Mouse (Mus musculus) thymus, postnatal 36 days (tissue): ENCODE measurements around the gene 1700003F12Rik.

Experiments
- DNase-seq, 2 experiments: peaks; one replicate each; pipeline ENCODE4 v3.0.0; 2022; ENCODE audit warnings: mixed read lengths in 2 of 2

Gene 1700003F12Rik

DNA sequence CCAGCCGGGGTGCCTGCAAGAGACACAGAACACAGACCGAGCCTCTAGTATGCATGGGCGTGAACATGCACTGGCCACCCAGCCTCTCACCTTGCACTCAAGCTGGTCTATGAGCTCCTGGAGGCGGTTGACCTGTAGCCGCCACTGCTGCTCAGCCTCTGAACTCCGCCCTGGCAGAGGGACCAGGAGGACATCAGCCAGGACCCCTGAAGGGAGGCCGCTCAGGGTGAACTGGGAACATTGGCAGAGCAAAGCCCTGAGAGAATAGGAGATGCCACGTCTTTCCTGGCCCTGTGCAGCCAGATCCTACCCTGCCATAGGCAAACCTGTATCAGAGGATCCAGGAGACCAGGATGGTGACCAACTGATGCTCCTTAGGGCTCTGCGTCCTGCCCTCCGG lies at the start of gene 1700003F12Rik:
Gene 1700003F12Rik, plus strand, starts transcription at position 375 of the 400 bp plus-strand sequence.
- DNase-seq = no peak

DNA sequence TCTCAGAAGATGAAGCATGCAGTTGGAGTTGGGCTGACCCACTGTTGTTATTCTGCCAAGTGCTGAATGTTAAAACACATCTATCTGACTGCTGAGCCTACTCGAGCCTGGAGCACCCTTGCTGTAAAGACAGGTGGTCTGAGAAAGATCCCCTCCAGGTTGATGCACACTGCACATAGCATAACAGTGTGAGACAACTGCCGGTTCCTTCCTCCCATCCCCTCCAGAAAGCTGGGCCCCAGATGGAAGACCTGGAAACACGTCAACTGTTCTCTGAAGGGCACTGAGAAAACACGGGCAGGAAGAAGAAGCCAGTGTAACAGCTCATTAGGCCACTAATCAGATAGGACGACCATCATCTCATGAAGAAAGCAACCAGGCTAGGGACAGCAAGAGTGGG lies 48.3 kb upstream of the 1700003F12Rik start:
- no peak for DNase-seq

DNA sequence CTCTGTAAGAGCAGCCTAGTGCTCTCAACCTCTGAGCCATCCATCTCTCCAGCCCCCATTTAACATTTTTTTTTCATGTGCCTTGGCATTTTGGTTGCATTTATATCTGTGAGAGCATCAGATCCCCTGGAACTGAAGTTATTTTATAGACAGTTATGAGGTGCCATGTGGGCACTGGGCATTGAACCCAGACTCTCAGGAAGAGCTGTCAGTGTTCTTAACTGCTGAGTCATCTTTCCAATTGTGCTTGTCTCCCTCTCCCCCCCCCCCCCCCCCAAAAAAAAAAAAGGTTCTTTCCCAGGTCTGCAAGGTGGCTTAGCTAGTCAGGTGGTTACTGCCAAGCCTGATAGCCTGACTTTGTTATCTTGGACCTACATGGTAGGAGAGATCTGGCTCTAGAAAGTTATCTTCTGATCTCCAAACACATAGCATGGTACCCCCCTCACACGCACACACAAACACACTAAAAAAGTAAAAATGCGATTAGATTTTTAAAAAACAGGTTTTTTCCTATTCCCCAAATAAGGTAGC lies 47.1 kb upstream of the 1700003F12Rik start:
- DNase-seq = no peak

DNA sequence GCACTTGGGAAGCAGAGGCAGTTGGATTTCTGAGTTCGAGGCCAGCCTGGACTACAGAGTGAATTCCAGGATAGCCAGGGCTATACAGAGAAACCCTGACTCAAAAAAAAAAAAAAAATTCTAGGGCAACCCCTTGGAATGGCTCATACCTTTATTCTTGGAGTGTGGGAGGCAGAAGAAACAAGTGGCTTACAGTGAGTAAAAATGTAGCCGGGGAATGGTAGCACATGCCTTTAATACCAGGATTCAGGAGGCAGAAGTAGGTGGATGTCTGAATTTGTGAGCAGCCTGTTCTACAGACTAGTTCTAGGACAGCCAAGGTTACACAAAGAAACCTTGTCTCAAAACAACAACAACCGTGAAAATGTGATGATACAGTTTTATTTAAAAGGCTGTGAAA lies 46.1 kb upstream of the 1700003F12Rik start:
- no peak for DNase-seq

DNA sequence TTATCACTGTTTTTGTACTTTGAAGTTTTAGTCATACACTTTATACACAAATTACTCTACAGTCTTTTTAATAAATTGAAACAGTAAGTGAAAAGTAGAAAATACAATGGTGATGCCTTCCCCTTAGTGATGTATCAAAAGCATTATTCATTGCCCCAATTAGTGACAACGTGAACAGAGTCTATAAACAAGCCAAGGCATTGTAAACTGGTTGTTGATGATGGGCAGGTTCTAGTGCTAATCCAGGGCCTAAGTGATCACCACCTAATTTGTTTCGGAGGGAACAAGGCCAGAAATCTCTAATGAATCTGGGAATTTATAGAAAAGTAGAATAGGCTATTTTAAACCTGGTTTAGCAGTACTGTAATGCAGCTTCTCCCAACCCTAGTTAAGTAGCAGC lies 39.8 kb upstream of the 1700003F12Rik start:
- DNase-seq = no peak

DNA sequence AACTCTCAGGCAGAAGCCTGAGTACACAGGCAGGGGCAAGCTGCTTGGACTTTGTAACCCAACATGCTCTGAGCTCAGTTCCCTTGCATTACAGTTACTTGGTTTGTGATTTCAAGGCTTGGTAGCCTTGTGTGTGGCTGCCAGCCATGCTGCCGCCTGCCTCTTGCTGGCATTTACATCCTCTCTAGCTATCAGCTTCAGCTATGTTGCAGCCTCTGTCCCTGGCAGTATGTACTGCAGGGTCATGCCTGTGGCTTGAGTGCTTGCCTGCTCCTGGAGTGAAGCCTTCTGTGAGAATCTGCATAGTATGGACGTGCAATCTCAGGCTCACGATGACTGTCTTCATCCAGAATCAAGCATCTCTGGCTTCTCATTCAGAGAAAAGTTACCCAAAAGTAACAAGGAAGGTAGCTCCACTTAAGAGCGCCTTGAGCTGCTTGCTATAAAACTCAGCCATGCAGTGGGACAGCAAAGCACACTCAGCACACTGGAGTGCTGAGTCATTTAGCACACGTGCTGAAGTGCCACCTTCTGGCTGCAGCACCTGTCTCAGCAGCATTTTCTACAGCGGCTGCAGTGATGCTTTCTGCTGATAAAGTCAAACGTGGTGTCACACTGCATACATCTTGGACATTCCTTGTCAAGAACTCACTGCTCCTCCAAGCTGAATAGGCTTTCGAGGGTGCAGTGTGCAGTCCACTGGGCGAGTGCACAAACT lies 39.2 kb upstream of the 1700003F12Rik start:
- DNase-seq = peak; percentile 9 to 18

DNA sequence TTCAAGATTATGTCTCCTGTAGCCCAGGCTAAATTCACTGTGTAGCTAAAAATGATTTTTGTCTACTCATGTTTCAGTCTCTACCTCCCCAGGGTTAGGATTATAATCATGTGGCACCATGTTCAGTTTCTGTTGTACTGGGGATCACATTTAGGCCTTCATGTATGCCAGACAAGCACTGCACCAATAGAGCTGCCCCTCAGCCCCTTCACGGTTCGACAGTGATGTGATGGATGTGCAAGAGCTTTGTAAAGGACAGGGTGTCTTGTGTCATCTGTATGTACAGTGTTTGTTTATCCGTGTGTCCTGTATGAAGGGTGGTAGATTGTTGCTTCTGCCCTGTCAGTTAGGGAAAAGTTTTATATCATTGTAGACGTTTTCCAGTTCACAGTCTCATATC lies 38.4 kb upstream of the 1700003F12Rik start:
- no peak for DNase-seq

DNA sequence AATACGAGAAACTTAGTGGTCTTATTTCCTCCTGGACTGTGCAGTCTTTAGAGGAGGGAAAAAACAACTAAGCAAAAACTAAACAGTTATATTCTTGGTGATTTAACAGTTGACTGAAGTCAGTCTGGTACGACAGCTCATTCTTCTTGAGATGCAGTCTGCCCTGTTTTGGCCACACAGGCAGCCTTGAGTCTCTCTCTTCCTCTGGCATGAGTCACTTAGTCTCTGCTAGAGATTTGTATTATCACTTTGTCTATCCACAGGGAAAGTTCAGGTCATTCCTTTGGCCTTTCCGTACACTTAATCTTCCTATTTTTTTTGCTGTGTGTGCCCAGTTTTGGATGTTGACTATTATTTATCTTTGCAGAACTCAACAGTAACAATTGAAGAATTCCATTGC lies 36.7 kb upstream of the 1700003F12Rik start:
- no peak for DNase-seq

DNA sequence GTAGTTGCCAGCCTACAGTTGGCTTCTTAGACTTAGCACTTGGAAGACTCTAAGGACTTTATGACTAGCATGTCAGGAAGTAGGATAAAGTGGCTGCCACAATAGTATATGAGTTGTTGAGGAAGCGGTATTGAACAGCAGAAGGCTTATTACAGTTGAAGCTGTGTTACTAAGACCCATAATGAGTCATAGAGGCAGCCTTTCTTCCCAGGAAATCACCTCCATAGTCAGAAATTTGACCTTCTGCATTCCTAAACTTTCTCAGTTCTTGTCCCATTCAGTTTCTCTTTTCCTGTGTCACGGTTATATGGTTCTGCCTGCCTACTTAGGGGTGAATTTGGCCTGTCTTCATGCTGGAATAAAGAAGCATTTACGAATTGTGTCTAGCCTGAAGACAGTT lies 29.9 kb upstream of the 1700003F12Rik start:
- DNase-seq = no peak

DNA sequence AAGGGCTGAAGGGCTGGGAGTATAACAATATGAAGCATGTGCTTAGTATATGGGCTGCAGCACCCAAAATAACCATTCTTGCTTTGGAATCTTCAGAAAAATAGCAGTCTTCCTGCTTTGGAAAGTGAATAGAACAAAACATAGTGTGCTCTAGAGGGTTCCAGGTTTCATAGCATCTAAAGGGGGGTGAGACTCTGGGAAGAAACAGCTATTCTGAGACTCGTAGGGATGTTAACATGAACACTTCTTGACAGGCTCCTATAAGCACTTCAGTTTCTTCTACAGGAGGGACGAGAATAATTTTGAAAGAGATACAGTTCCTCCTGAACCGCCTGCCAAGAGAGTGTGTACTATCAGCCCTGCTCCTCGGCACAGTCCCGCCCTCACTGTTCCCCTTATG lies 29.5 kb upstream of the 1700003F12Rik start:
- DNase-seq = no peak

DNA sequence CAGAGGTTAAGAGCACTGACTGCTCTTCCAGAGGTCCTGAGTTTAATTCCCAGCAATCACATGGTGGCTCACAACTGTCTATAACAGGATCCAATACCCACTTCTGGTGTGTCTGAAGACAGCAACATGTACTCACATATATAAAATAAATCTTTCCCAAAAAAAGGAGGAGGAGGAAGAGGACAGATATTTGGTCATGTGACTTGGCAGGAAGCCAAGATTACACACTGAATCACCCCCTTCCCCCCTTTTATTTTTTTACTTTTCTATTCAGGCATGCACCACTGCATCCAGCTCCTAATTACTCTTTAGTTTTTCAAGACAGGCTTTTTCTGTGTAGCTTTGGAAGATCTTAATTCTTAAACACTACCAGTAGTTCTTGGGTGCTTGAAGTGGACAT lies 25.4 kb upstream of the 1700003F12Rik start:
- no peak for DNase-seq

DNA sequence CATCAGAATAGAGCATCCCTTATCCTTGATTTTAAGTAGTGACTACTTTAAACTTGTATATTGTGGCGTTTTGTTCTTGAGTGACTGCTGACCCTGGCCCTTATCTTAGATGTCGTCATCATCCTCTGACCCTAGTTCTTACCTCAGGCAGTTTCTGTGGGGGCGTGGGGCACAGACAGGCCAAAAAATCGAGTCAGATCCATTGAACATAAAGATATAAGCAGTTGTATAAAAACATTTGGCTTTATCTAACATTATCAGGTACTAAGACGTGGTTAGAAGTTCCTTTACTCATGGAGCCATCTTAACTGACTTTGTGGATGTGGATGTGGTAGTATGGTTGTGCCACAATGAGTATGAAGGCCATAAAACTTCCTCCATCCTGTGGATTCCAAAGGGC lies 24.6 kb upstream of the 1700003F12Rik start:
- no peak for DNase-seq

DNA sequence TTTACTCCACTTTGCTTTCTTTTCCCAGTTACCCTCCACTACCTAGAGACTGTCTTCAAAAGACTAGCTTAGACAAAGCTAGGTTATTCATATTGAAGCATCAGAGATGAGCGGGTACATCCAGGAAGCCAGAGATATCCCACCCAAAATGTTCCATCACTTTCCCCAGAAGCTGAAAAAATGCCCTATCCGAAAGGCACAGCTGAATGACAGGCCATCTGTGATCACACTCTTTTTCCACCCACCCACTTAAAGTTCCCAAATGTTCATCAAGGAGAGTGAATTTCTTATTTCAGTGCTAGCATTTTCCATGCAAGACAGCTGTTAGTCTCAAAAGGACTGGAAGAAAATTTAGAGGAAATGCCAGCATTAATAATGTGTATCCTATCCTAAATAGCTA lies 21.6 kb upstream of the 1700003F12Rik start:
- no peak for DNase-seq

DNA sequence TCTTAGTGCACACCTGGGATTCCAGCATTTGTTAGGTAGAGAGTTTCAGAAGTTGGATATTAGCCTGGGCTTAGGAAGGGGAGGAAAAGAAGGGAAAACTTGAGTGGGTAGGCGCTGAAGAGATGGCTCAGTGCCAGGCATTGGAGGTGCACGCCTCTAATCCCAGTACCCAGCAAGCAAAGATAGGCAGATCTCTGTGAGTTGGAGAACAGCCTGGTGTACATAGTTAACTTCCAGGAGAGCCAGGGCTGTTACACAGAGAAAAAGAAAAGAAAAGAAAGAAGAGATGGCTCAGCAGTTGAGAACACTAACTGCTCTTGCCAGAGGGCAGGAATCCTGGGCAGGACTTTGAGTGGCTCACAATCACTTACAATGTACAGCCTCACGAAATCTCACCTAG lies 20.4 kb upstream of the 1700003F12Rik start:
- no peak for DNase-seq

DNA sequence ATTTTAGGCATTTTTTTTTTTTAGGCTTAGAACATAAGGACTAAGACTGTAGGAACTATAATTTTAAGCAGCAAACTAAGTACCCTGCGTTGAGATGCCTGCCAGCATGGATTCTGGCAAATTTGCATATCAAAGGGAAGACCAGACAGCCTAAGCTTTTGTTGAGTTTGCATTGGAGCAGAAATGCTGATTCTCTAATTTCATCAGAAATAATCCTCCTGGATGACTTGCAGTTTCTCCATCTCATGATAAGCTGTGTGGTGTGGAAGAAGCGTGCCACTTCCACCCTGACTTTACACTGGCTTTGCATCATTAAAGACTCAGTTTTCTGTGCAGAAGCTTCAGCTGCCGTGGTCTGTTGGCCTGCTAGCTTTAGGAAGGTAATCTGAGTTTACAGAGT lies 14.0 kb upstream of the 1700003F12Rik start:
- no peak for DNase-seq

DNA sequence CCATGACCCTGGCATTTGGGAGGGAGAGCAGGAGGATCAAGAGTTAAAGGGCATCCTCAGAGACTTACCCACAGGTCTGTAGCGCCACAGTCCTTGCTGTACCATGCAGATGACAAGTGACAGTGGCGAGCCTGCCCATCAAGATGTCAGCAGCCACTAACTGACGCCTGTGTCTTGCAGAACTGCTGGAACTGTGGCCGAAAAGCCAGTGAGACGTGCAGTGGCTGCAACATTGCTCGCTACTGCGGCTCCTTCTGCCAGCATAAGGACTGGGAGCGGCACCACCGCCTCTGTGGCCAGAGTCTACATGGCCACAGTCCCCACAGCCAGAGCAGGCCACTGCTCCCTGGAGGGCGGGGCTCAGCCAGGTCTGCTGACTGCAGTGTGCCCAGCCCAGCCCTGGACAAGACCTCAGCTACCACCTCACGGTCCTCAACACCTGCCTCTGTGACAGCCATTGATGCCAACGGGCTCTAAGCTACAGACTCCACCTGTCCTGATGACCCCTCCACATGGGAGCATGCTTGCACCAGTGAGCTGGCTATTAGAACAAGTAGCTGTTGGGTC lies 12.1 kb upstream of the 1700003F12Rik start:
- DNase-seq = no peak

DNA sequence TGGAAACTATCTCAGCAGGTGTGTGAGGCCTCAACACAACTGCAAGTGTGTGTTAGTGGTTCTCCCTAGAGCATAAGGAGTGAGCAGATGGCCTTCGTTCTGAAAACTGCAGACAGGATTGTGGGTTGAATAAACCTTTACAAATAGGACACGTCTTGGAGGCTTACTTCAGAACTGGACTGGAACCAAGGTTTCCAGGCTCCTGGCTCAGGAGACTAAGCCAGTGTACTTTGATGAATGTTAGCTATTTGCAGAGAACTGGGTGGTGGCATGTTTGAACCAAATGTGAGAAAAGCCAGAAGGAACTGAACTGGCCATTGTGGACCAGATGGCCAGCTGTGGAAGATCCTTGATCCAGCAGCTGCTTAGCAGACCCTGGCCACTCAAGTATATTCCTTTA lies 8.6 kb upstream of the 1700003F12Rik start:
- no peak for DNase-seq

DNA sequence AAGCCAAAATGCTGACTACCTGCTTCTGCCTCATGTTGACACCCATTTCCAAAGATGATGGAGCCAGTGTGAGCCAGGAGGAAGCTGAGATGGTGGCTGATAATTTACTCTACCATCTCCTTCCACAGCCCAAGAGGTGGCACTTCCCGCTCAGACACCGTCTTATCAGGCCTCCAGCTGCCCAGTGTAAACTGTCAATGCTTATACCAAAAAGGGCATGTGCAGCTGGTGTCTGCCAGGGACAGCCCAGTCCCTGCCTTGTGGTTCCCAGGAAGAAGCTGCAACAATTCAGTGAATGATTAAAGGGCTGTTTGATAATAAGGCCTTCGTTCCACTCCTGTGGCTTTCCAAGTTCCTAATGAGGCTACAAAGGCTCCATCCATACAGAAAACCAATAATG lies 8.2 kb upstream of the 1700003F12Rik start:
- DNase-seq = no peak

DNA sequence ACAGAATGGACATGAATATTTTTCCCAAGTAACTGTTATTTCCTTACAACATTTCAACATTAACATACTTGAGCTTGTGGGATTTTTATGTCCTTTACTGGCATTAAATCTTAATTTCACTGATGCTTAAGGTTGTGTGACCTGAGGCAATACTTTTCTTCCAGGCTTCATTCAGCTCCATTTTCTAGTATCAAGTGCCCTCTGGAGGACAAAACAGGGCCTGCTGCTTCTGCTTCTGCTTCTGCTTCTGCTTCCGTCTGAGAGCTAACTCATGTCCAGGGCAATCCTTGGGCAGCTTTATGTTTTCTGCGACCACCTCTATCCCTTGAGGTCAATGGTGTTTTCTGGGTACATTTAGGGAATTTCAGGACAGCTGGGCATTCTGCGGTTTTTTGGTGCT lies 7.2 kb upstream of the 1700003F12Rik start:
- DNase-seq = no peak

DNA sequence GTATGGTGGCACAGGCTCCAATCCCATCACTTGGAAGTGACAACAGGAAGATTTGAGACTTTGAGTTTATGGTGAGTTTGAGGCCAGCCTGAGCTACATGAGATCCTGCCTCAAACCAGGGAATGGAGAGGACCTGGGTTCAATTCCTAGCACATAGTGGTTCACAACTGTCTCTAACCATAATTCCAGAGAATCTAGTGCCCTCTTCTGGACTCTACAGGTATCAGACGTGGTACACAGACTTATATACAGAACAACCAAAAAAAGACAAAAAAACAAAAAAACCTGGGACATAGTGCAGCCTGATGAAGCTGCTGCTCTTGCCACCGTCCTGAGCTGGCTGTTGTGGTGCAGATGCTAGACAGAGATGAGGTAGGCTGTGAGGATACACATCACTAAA lies 5.3 kb upstream of the 1700003F12Rik start:
- DNase-seq = no peak

DNA sequence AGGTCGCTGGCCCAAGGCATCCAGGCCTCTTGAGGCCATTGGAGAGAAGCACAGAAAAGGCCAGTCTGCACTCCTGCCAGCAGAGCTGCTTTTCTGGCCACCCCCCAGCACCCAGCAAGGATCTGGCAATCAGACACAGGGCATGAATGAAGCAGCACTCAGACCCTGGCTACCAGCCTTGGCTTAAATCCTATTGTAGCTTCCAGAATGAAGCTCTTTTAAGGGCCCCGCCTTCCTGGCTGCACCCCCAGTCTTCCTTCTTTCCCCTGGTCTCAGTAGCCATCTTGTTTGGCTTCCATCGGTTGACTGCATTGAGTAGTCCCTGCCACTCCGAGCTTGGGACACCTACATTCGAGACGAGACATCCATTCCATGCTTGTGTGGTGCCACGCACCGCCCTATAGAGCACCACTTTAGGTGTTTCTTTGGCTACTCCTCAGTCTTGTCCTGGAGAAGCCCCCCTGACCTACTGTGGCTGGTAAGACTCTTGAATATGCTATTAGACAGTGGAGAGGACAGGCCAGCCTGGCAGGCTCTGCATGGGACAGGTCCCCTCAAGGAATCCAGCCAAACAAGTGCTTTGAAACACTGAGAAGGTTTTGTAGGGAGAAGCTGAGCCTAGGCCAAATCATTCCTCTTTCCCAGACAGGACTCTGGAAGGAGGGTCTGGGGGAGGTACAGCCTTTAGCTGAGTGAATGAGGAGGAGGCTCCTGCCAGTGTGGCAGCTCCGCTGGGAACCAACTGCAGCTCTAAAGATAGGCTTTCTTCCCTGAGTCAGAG lies 3.1 kb upstream of the 1700003F12Rik start:
- no peak for DNase-seq

DNA sequence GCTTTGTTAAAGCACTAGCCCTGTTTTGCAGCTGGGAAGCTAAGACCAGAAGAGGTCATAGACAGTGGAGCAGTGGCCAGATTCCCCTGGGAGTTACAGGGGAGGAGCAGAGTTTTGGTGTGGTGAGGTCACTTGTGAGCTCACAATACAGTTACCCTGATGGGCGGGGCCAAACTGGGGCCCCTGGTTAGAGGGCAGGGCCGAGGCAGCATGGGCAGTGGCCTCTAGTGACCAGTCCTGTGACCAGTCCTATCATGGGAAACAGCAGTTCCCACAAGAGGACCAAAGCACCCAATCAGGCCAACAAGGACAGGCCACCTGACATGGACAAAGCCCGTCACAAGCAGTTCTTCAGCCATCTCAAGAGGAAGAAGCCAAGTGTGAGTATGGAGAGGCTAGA lies 1.8 kb downstream of the 1700003F12Rik start:
- DNase-seq = no peak

DNA sequence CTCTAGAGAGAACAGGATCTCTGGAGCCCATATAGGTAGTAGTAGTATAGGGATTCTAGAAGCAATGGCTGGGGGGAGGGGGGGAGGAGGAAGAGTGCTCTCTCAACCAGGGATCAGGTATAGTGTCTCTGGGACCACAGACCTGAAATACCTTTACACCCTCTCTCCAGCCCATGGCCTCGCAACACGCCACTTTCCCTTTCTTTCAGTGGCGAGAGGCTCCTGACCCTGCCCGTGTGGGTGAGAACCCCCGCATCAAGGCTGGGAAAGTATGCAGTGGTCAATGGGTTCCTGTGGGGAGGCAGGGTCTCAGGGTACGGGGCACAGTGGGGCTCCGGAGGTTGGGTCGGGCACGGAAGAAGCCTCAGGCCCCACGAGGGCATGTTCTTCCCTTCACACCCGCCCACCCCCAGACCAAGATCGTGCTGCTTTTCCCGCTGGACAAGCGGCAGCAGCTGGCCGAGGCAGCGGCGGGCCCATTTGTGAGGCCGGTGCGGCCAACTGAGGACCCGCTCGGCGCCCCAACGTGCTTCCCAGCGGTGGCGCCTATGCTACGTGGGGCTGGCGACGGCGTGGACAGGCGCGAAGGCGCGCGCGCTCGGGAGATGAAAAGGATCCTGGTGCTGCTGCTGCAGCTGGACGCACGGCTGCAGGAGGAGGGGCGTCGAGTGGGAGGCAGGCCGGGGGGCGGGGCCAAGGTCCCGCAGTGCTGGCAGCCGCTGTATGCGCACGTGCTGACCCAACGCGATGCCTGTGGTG lies 2.4 kb downstream of the 1700003F12Rik start:
- peak; percentile 67 to 79 for DNase-seq
